Mouse (Mus musculus): ENCODE results near the gene Kcnk3.

- no peak for TF ChIP-seq CTCF (IDR thresholded peaks at IDR 0.05; ENCODE audit: control insufficient read depth, insufficient read depth, insufficient read length)
- no peak for TF ChIP-seq MYOG (IDR thresholded peaks at IDR 0.05; ENCODE audit: control insufficient read depth, extremely low read depth, insufficient read length)
- TF ChIP-seq USF1 (IDR thresholded peaks at IDR 0.05; ENCODE audit: low read depth), result no peak
- TF ChIP-seq MYOD1 (IDR thresholded peaks at IDR 0.05; ENCODE audit: control insufficient read depth, insufficient read length, low read depth), result no peak
- TF ChIP-seq MAX (IDR thresholded peaks at IDR 0.05), result no peak
Measured at GRCm38 (mm10) chr5:30619211-30619610, 31.2 kb downstream of the Kcnk3 start.
